Mouse (Mus musculus) kidney, adult 2 months (tissue): ENCODE results near the gene Snapc2.

Experiments
- CTCF ChIP-seq: fragments of 200-500 bp; conservative IDR thresholded peaks from 2 replicates; pipeline ENCODE4 v1.5.1; 2011; ENCODE audit warnings: low read depth, mild to moderate bottlenecking, control low read depth, low read length, moderate library complexity, mixed read lengths; ENCODE audit not compliant: insufficient read depth, insufficient read length
- POLR2A ChIP-seq: fragments of 200-500 bp; IDR thresholded peaks from one replicate; pipeline ENCODE4 v1.6.1; 2011; ENCODE audit warnings: low read depth, low read length, control low read depth

GRCm38 (mm10) chr8:4259805-4260170 lies 6.9 kb downstream of the Snapc2 start:
- TF ChIP-seq CTCF: no peak
- TF ChIP-seq POLR2A: no peak
